Mouse (Mus musculus): ENCODE measurements at regions not wholly inside any gene's neighbourhood (a gene's known extent, or its start where the extent isn't known, plus 50 kb on each side); places are given as distances from the start of the nearest gene placed in this dataset.
"Not testable (repeated sequence)": the region's sequence is repeated elsewhere in the genome, so short reads cannot be mapped to it uniquely, and the experiment has no call there.

- CTCF ChIA-PET: no interaction called here
Measured at GRCm38 (mm10) chr2:109402556-109402955, 122.0 kb upstream of the Mettl15 start.

- CTCF ChIA-PET: no interaction called here
Measured at GRCm38 (mm10) chr2:109404262-109404661, 123.7 kb upstream of the Mettl15 start.

- CTCF ChIA-PET: no interaction called here
Measured at GRCm38 (mm10) chr2:109406591-109407079, 126.1 kb upstream of the Mettl15 start.

- CTCF ChIA-PET: no interaction called here
Measured at GRCm38 (mm10) chr2:109420098-109420497, 139.6 kb upstream of the Mettl15 start.

- CTCF ChIA-PET: no interaction called here
Measured at GRCm38 (mm10) chr2:109431183-109431582, 150.6 kb upstream of the Mettl15 start.

- CTCF ChIA-PET: no interaction called here
Measured at GRCm38 (mm10) chr2:109442551-109443120, 162.1 kb upstream of the Mettl15 start.

- CTCF ChIA-PET: no interaction called here
Measured at GRCm38 (mm10) chr2:109443521-109444066, 163.0 kb upstream of the Mettl15 start.

- CTCF ChIA-PET: not testable (repeated sequence)
Measured at GRCm38 (mm10) chr2:109462246-109462645, 181.7 kb upstream of the Mettl15 start.

- CTCF ChIA-PET: no interaction called here
Measured at GRCm38 (mm10) chr2:109484306-109484705, 190.2 kb upstream of the Bdnf start.

GRCm38 (mm10) chr2:109487591-109487990 lies 186.9 kb upstream of the Bdnf start:
- CTCF ChIA-PET: no interaction called here

- CTCF ChIA-PET: no interaction called here
Measured at GRCm38 (mm10) chr2:109502186-109502585, 172.3 kb upstream of the Bdnf start.

- CTCF ChIA-PET: no interaction called here
Measured at GRCm38 (mm10) chr2:109504906-109505305, 169.6 kb upstream of the Bdnf start.

GRCm38 (mm10) chr2:109510070-109510979 lies 164.2 kb upstream of the Bdnf start:
- CTCF ChIA-PET: no interaction called here

GRCm38 (mm10) chr2:109511142-109511541 lies 163.4 kb upstream of the Bdnf start:
- CTCF ChIA-PET: no interaction called here

- CTCF ChIA-PET: no interaction called here
Measured at GRCm38 (mm10) chr2:109519261-109519660, 155.2 kb upstream of the Bdnf start.

- CTCF ChIA-PET: no interaction called here
Measured at GRCm38 (mm10) chr2:109520471-109520870, 154.0 kb upstream of the Bdnf start.

- CTCF ChIA-PET: no interaction called here
Measured at GRCm38 (mm10) chr2:109539519-109539918, 135.0 kb upstream of the Bdnf start.

GRCm38 (mm10) chr2:109546486-109547115 lies 127.9 kb upstream of the Bdnf start:
- CTCF ChIA-PET: no interaction called here

GRCm38 (mm10) chr2:109554644-109555043 lies 119.9 kb upstream of the Bdnf start:
- CTCF ChIA-PET: no interaction called here

- CTCF ChIA-PET: no interaction called here
Measured at GRCm38 (mm10) chr2:109559088-109560030, 115.1 kb upstream of the Bdnf start.

- CTCF ChIA-PET: no interaction called here
Measured at GRCm38 (mm10) chr2:109562996-109563395, 111.5 kb upstream of the Bdnf start.
